Mouse (Mus musculus) E14TG2a.4 (cell line): ENCODE results near the gene Plagl1.

Source experiments
- H3K27me3 ChIP-seq: 2 replicates; pipeline ENCODE4 v1.6.1; 2014; ENCODE audit warnings: low read length, control low read depth; ENCODE audit not compliant: insufficient read depth
- H3K36me3 ChIP-seq: 2 replicates; pipeline ENCODE4 v1.6.1; 2014; ENCODE audit warnings: low read length, control low read depth; ENCODE audit not compliant: insufficient read depth
- H3K4me1 ChIP-seq: replicated peaks from 2 replicates; pipeline ENCODE4 v1.6.1; 2014; ENCODE audit warnings: low read depth, low read length, control low read depth
- H3K4me3 ChIP-seq: replicated peaks from 2 replicates; pipeline ENCODE4 v1.5.1; 2014; ENCODE audit warnings: mild to moderate bottlenecking, low read length
- H3K9me3 ChIP-seq: 2 replicates; pipeline ENCODE4 v1.6.1; 2014; ENCODE audit warnings: low read length, control low read depth
- CTCF ChIP-seq: conservative IDR thresholded peaks from 2 replicates; pipeline ENCODE4 v1.5.1; 2014; ENCODE audit warnings: low read length
- NANOG ChIP-seq: IDR thresholded peaks from 2 replicates; pipeline ENCODE4 v1.6.1; 2014; ENCODE audit warnings: borderline replicate concordance, low read length, mixed read lengths
- POU5F1 ChIP-seq: IDR thresholded peaks from 2 replicates; pipeline ENCODE4 v1.6.1; 2014; ENCODE audit warnings: low read length, borderline replicate concordance

Gene Plagl1

DNA sequence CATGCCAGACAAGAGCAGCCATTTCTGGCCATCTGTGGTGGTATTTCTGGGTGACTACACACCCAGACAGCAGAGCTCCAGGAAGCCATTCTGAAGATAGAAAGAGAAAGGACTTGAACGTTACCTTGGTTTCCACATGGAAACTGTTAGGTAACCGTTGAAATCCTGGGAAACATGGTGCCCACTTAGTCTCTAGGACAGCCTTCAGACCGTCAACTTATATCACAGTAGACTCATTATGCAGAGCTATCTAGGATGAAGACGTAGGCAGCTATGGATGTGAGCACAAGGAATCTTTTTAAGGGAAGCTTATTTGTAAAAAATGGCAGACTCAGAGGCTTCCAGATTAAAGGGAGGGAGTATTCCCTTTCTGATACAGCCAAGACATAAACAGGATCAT, 73.5 kb downstream of the Plagl1 start:
- Histone ChIP-seq H3K27me3 (no peaks in the 10 kb centered on the region), H3K4me1 (no peaks in the 10 kb centered on the region), H3K4me3 (no peak overlapping the region), H3K9me3 (peaks cover 2% of the 10 kb centered on the region; the same call in 1 of the 2 replicates), H3K36me3 (no peaks in the 10 kb centered on the region)
- TF ChIP-seq CTCF, result no peak
- TF ChIP-seq POU5F1, result no peak
- TF ChIP-seq NANOG, result no peak

- 0 out of 2 replicates have a peak, but pooled peaks cover 2% of the 10 kb centered on the region for H3K4me1 ChIP-seq
- no peak for TF ChIP-seq CTCF
- no peak for TF ChIP-seq POU5F1
- TF ChIP-seq NANOG, result no peak
- no peak overlapping the region for H3K4me3 ChIP-seq
- no peaks in the 10 kb centered on the region for H3K27me3 ChIP-seq
- H3K9me3 ChIP-seq, result no peaks in the 10 kb centered on the region
- H3K36me3 ChIP-seq, result no peaks in the 10 kb centered on the region
These were observed 75.0 kb downstream of the Plagl1 start for GRCm38 (mm10) chr10:13135276-13135675.

DNA sequence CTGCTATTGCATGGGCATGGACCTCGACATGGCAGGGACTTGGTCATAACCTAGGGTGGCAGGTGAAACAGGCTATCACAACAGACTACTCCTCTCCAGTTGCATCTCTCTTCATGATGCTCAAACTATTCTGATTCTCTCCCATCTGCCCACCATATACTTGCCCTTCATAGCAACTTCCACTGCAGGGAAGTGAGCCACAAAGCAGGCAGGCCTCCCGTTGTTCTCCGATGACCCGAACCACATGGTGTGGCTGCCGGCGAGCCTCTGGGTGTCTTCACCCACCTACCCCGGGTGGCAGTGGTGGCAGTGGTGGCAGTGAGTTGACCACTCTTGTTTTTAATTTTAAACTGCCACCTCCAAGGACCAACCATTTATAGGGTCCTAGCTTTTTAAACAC, 75.4 kb downstream of the Plagl1 start:
- TF ChIP-seq NANOG (no peak), CTCF (no peak), POU5F1 (no peak)
- no peaks in the 10 kb centered on the region for H3K27me3 ChIP-seq
- H3K4me3 ChIP-seq, result no peak overlapping the region
- 0 out of 2 replicates have a peak, but pooled peaks cover 3% of the 10 kb centered on the region for H3K4me1 ChIP-seq
- no peaks in the 10 kb centered on the region for H3K9me3 ChIP-seq
- no peaks in the 10 kb centered on the region for H3K36me3 ChIP-seq

- no peaks in the 10 kb centered on the region for H3K27me3 ChIP-seq
- no peak overlapping the region for H3K4me3 ChIP-seq
- H3K4me1 ChIP-seq, result 0 out of 2 replicates have a peak, but pooled peaks cover 3% of the 10 kb centered on the region
- H3K36me3 ChIP-seq, result no peaks in the 10 kb centered on the region
- TF ChIP-seq POU5F1, result no peak
- no peak for TF ChIP-seq NANOG
- no peaks in the 10 kb centered on the region for H3K9me3 ChIP-seq
These were observed 77.6 kb downstream of the Plagl1 start for GRCm38 (mm10) chr10:13137906-13138305.

DNA sequence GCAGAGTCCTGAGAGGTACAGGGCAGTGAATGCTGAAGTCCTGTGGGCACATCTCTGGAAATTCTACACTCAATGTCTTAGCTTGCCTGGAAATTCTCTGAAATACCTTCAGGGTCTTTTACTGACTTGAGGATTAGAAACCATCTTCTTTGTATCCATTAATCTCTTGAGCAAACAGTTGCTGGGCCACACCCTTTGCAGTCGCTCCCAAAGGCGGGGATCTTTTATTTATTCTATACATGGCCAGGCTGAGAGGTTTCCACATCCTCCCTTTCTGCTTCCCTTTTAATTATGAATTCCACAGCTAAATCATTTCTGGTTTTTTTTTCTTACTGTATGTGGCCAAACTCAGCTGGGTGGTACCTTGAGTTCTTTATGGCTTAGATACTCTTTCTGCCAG, 80.1 kb downstream of the Plagl1 start:
- no peaks in the 10 kb centered on the region for H3K27me3 ChIP-seq
- no peaks in the 10 kb centered on the region for H3K36me3 ChIP-seq
- TF ChIP-seq POU5F1, result no peak
- TF ChIP-seq NANOG, result no peak
- TF ChIP-seq CTCF, result no peak

DNA sequence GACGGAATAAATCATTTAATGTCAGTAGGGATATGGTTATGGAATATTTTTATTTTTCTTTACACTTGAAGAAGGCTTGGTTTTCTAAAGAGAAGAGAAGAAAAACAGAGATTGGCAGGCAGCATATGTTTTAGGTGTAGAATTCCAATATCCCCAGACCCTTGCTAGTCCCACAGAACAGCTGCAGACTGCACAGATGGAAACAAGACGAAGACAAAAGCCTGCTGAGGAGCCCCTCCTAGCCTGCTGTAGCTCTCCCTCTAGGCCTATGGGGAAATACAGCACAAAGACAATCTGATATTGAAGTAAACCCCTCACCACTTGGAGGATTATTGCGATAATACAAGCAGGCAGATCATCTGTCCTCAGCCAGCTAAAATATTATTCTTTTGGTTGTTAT, 90.1 kb downstream of the Plagl1 start:
- TF ChIP-seq NANOG (no peak), CTCF (no peak), POU5F1 (no peak)
- Histone ChIP-seq H3K36me3 (no peaks in the 10 kb centered on the region), H3K9me3 (no peaks in the 10 kb centered on the region), H3K4me1 (no peaks in the 10 kb centered on the region), H3K4me3 (no peak overlapping the region), H3K27me3 (no peaks in the 10 kb centered on the region)

More for the DNA sequence above, 80.1 kb downstream of the Plagl1 start:
- 0 out of 2 replicates have a peak, but pooled peaks cover 3% of the 10 kb centered on the region for H3K4me1 ChIP-seq
- no peak overlapping the region for H3K4me3 ChIP-seq
- H3K9me3 ChIP-seq, result no peaks in the 10 kb centered on the region

GRCm38 (mm10) chr10:13151353-13151752, 91.0 kb downstream of the Plagl1 start:
- Histone ChIP-seq H3K4me3 (no peak overlapping the region), H3K4me1 (no peaks in the 10 kb centered on the region), H3K36me3 (no peaks in the 10 kb centered on the region), H3K27me3 (no peaks in the 10 kb centered on the region), H3K9me3 (no peaks in the 10 kb centered on the region)
- TF ChIP-seq NANOG (no peak), CTCF (no peak), POU5F1 (no peak)

DNA sequence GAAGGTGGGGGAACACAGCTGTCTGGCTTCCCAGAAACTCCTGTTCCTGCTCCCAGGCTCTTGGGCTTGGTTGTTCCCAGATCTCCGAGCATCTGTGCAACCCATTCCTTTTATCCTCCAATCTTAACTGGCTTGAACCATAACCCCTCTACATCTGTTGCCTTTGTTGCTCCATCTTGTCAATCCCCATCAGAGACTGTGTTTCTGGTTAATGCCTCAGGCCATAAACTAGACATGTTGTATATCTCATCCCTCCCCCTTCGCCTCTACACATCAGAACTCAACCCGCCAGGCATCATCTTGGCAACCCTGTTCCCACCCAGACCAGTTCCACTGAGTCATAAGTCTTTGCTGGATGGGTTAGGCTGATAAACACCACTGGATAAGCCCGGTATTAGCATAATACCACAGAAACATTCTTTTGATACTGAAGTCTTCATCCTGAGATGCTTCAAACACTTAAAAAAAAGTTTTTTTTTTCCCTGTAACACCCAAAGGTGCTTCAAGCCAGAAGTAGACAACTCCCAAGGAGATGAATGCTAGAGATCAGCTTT, 92.6 kb downstream of the Plagl1 start:
- no peaks in the 10 kb centered on the region for H3K9me3 ChIP-seq
- H3K4me3 ChIP-seq, result no peak overlapping the region
- H3K27me3 ChIP-seq, result no peaks in the 10 kb centered on the region
- TF ChIP-seq POU5F1 (no peak), CTCF (no peak)
- H3K4me1 ChIP-seq, result no peaks in the 10 kb centered on the region
- H3K36me3 ChIP-seq, result no peaks in the 10 kb centered on the region

GRCm38 (mm10) chr10:13155377-13155776, 95.1 kb downstream of the Plagl1 start:
- Histone ChIP-seq H3K9me3 (no peaks in the 10 kb centered on the region), H3K36me3 (no peaks in the 10 kb centered on the region), H3K4me1 (no peaks in the 10 kb centered on the region), H3K27me3 (no peaks in the 10 kb centered on the region), H3K4me3 (no peak overlapping the region)
- no peak for TF ChIP-seq CTCF
- TF ChIP-seq NANOG, result no peak
- TF ChIP-seq POU5F1, result no peak
